Mouse (Mus musculus): Measurements from ENCODE around the gene Nf1.

GRCm38 (mm10) chr11:79520772-79521171 lies 181.3 kb downstream of the Nf1 start:
- no peak for TF ChIP-seq CTCF (IDR thresholded peaks at IDR 0.05; ENCODE audit: extremely low read depth, insufficient read depth, insufficient read length, insufficient replicate concordance)
- TF ChIP-seq POLR2A (IDR thresholded peaks at IDR 0.05; ENCODE audit: low read depth, low read length), result no peak
